Mouse (Mus musculus) myocyte (in vitro differentiated cells): ENCODE measurements at regions not wholly inside any gene's neighbourhood (a gene's known extent, or its start where the extent isn't known, plus 50 kb on each side); places are given as distances from the start of the nearest gene placed in this dataset.
A peak's percentile ranks its signal among the peaks of the same experiment; 100 is the strongest.

Experiments used
- H3K27me3 ChIP-seq: one replicate; pipeline ENCODE4 v1.6.1; 2011; ENCODE audit not compliant: control insufficient read depth, insufficient read depth, insufficient read length
- H3K36me3 ChIP-seq: one replicate; pipeline ENCODE4 v1.6.1; 2011; ENCODE audit not compliant: control insufficient read depth, insufficient read depth
- H3K4me2 ChIP-seq: one replicate; pipeline ENCODE4 v1.6.1; 2011; ENCODE audit warnings: low read depth, control low read depth
- H3K4me3 ChIP-seq: one replicate; pipeline ENCODE4 v1.5.1; 2011; ENCODE audit warnings: mild to moderate bottlenecking, control low read depth, moderate library complexity
- H3K79me2 ChIP-seq: one replicate; pipeline ENCODE4 v1.6.1; 2011; ENCODE audit not compliant: control insufficient read depth, insufficient read depth
- H3ac ChIP-seq: one replicate; pipeline ENCODE4 v1.6.1; 2011; ENCODE audit not compliant: control insufficient read depth, insufficient read length
- CEBPB ChIP-seq: IDR thresholded peaks from 2 replicates; pipeline ENCODE4 v1.6.1; 2011; ENCODE audit warnings: mild to moderate bottlenecking, moderate library complexity; ENCODE audit not compliant: poor library complexity, insufficient read depth, severe bottlenecking
- E2F4 ChIP-seq: IDR thresholded peaks from one replicate; pipeline ENCODE4 v1.6.1; 2011; ENCODE audit warnings: mild to moderate bottlenecking, control low read depth, moderate library complexity; ENCODE audit not compliant: insufficient read depth
- MAX ChIP-seq: IDR thresholded peaks from one replicate; pipeline ENCODE4 v1.6.1; 2011; ENCODE audit warnings: low read depth, mild to moderate bottlenecking, control low read depth
- MYOD1 ChIP-seq, 3 experiments: IDR thresholded peaks; one replicate each; pipeline ENCODE4 v1.6.1; 2011; ENCODE audit warnings: control low read depth in 2 of 3, low read depth in 2 of 3, mild to moderate bottlenecking in 2 of 3, moderate library complexity in 1 of 3; ENCODE audit not compliant: insufficient read length in 2 of 3, control insufficient read depth in 1 of 3
- MYOG ChIP-seq, 3 experiments: IDR thresholded peaks; one replicate each; pipeline ENCODE4 v1.6.1; 2011; ENCODE audit warnings: control low read depth in 2 of 3, low read depth in 2 of 3, mild to moderate bottlenecking in 2 of 3; ENCODE audit not compliant: insufficient read length in 2 of 3, control insufficient read depth in 1 of 3, insufficient read depth in 1 of 3
- POLR2A ChIP-seq: IDR thresholded peaks from one replicate; pipeline ENCODE4 v1.6.1; 2011; ENCODE audit warnings: low read depth, mild to moderate bottlenecking, control low read depth, moderate library complexity; ENCODE audit not compliant: insufficient read length
- POLR2AphosphoS2 ChIP-seq: IDR thresholded peaks from one replicate; pipeline ENCODE4 v1.6.1; 2011; ENCODE audit warnings: low read depth, control low read depth; ENCODE audit not compliant: insufficient read length
- REST ChIP-seq: IDR thresholded peaks from one replicate; pipeline ENCODE4 v1.6.1; 2011; ENCODE audit warnings: mild to moderate bottlenecking, control low read depth, moderate library complexity; ENCODE audit not compliant: insufficient read depth, insufficient read length
- SRF ChIP-seq: IDR thresholded peaks from one replicate; pipeline ENCODE4 v1.6.1; 2011; ENCODE audit warnings: low read depth; ENCODE audit not compliant: control insufficient read depth, insufficient read length
- TCF12 ChIP-seq: IDR thresholded peaks from one replicate; pipeline ENCODE4 v1.6.1; 2011; ENCODE audit warnings: mild to moderate bottlenecking, control low read depth; ENCODE audit not compliant: poor library complexity, insufficient read depth, severe bottlenecking
- TCF3 ChIP-seq: IDR thresholded peaks from one replicate; pipeline ENCODE4 v1.6.1; 2011; ENCODE audit warnings: low read depth, control low read depth; ENCODE audit not compliant: insufficient read length
- USF1 ChIP-seq: IDR thresholded peaks from one replicate; pipeline ENCODE4 v1.6.1; 2011; ENCODE audit warnings: low read depth, mild to moderate bottlenecking, control low read depth, moderate library complexity

GRCm38 (mm10) chr13:5257891-5258660, 603.2 kb upstream of the Klf6 start:
- Histone ChIP-seq H3ac (no peak overlapping the region), H3K79me2 (no peaks in the 10 kb centered on the region), H3K36me3 (no peaks in the 10 kb centered on the region), H3K4me2 (peak overlapping the region; percentile 50), H3K27me3 (no peaks in the 10 kb centered on the region), H3K4me3 (no peak overlapping the region)
- TF ChIP-seq TCF3: no peak
- TF ChIP-seq USF1: peak; percentile 11

GRCm38 (mm10) chr13:5259760-5260159, 601.5 kb upstream of the Klf6 start:
- no peaks in the 10 kb centered on the region for H3K79me2 ChIP-seq
- TF ChIP-seq TCF12 (no peak), E2F4 (no peak), MYOG (IDR thresholded peaks at IDR 0.05; ENCODE audit: control insufficient read depth in 1 of 3, insufficient read depth in 1 of 3, insufficient read length in 2 of 3, low read depth in 2 of 3) (no peak), TCF3 (no peak), POLR2A (no peak), REST (no peak), CEBPB (no peak), USF1 (no peak), POLR2AphosphoS2 (no peak), MYOD1 (IDR thresholded peaks at IDR 0.05; ENCODE audit: control insufficient read depth in 1 of 3, insufficient read length in 2 of 3, low read depth in 2 of 3) (no peak), MAX (no peak), SRF (no peak)
- H3ac ChIP-seq: no peak overlapping the region
- no peak overlapping the region for H3K4me3 ChIP-seq
- H3K36me3 ChIP-seq: no peaks in the 10 kb centered on the region
- H3K4me2 ChIP-seq: no peak overlapping the region
- H3K27me3 ChIP-seq: no peaks in the 10 kb centered on the region

- TF ChIP-seq USF1: no peak
- no peak for TF ChIP-seq MYOD1 (IDR thresholded peaks at IDR 0.05; ENCODE audit: control insufficient read depth in 1 of 3, insufficient read length in 2 of 3, low read depth in 2 of 3)
- no peak for TF ChIP-seq E2F4
- TF ChIP-seq MAX: no peak
- no peak for TF ChIP-seq TCF12
- no peak for TF ChIP-seq TCF3
- no peak overlapping the region for H3K4me2 ChIP-seq
- H3K36me3 ChIP-seq: no peaks in the 10 kb centered on the region
- no peak overlapping the region for H3ac ChIP-seq
- no peaks in the 10 kb centered on the region for H3K27me3 ChIP-seq
- no peak overlapping the region for H3K4me3 ChIP-seq
- H3K79me2 ChIP-seq: no peaks in the 10 kb centered on the region
Measured at GRCm38 (mm10) chr13:5272506-5273192, 588.6 kb upstream of the Klf6 start.

- Histone ChIP-seq H3K36me3 (no peaks in the 10 kb centered on the region), H3K79me2 (no peaks in the 10 kb centered on the region), H3K4me3 (no peak overlapping the region), H3K4me2 (no peak overlapping the region), H3K27me3 (no peaks in the 10 kb centered on the region), H3ac (no peak overlapping the region)
- TF ChIP-seq MAX: no peak
- TF ChIP-seq TCF3: no peak
- no peak for TF ChIP-seq MYOG (IDR thresholded peaks at IDR 0.05; ENCODE audit: control insufficient read depth in 1 of 3, insufficient read depth in 1 of 3, insufficient read length in 2 of 3, low read depth in 2 of 3)
Measured at GRCm38 (mm10) chr13:5276564-5276963, 584.7 kb upstream of the Klf6 start.

GRCm38 (mm10) chr13:5289753-5290449, 571.4 kb upstream of the Klf6 start:
- Histone ChIP-seq H3K79me2 (no peaks in the 10 kb centered on the region), H3K4me3 (no peak overlapping the region), H3K36me3 (no peaks in the 10 kb centered on the region), H3K4me2 (no peak overlapping the region), H3K27me3 (no peaks in the 10 kb centered on the region), H3ac (no peak overlapping the region)
- no peak for TF ChIP-seq MAX
- TF ChIP-seq USF1: peak; percentile 11
